Mouse (Mus musculus): ENCODE data around the gene Stt3b. TPM values are rescaled to one million over a fixed set of nuclear protein-coding genes. Genes with fewer than 3 reads are reported as not detected.

Stt3b gene
- polyA plus RNA-seq, 1 experiment from 2014 or later = 51.5 TPM

- 73% methylated on average over 12 of the region's 12 CpGs for WGBS
- no peak for TF ChIP-seq CTCF (IDR thresholded peaks at IDR 0.05; ENCODE audit: low read depth)
- Histone ChIP-seq H3K9me3 (ENCODE audit: control insufficient read depth) (no peaks in the 10 kb centered on the region), H3K36me3 (ENCODE audit: control insufficient read depth, insufficient read depth) (no peaks in the 10 kb centered on the region), H3K27me3 (replicated peaks; ENCODE audit: control insufficient read depth, insufficient read depth, low read length) (no peaks in the 10 kb centered on the region), H3K4me1 (replicated peaks; ENCODE audit: control insufficient read depth, insufficient read depth, low read length) (no peaks in the 10 kb centered on the region), H3K27ac (ENCODE audit: low read depth, low read length) (no peak overlapping the region), H3K9ac (ENCODE audit: low read depth, low read length) (no peak overlapping the region), H3K4me2 (replicated peaks; ENCODE audit: low read depth) (no peak overlapping the region), H3K4me3 (ENCODE audit: low read depth, low read length) (no peak overlapping the region)
- no peak for ATAC-seq
Observed at GRCm38 (mm10) chr9:115333016-115333415, 22.8 kb upstream of the Stt3b start.

GRCm38 (mm10) chr9:115332339-115332738, 22.1 kb upstream of the Stt3b start:
- no peak for ATAC-seq
- H3K9me3 ChIP-seq (ENCODE audit: control insufficient read depth) = no peaks in the 10 kb centered on the region
- no peaks in the 10 kb centered on the region for H3K36me3 ChIP-seq (ENCODE audit: control insufficient read depth, insufficient read depth)
- H3K27ac ChIP-seq (ENCODE audit: low read depth, low read length) = no peak overlapping the region
- H3K27me3 ChIP-seq (replicated peaks; ENCODE audit: control insufficient read depth, insufficient read depth, low read length) = no peaks in the 10 kb centered on the region
- TF ChIP-seq CTCF (IDR thresholded peaks at IDR 0.05; ENCODE audit: low read depth) = no peak
- no peak overlapping the region for H3K4me3 ChIP-seq (ENCODE audit: low read depth, low read length)
- 92% methylated on average over 7 of the region's 7 CpGs for WGBS
- no peak overlapping the region for H3K4me2 ChIP-seq (replicated peaks; ENCODE audit: low read depth)
- no peaks in the 10 kb centered on the region for H3K4me1 ChIP-seq (replicated peaks; ENCODE audit: control insufficient read depth, insufficient read depth, low read length)
- H3K9ac ChIP-seq (ENCODE audit: low read depth, low read length) = no peak overlapping the region

GRCm38 (mm10) chr9:115330861-115331476, 20.7 kb upstream of the Stt3b start:
- Histone ChIP-seq H3K4me1 (replicated peaks; ENCODE audit: control insufficient read depth, insufficient read depth, low read length) (no peaks in the 10 kb centered on the region; the same call in 1 of the 2 replicates), H3K27me3 (replicated peaks; ENCODE audit: control insufficient read depth, insufficient read depth, low read length) (no peaks in the 10 kb centered on the region), H3K9me3 (ENCODE audit: control insufficient read depth) (no peaks in the 10 kb centered on the region), H3K4me3 (ENCODE audit: low read depth, low read length) (no peak overlapping the region), H3K9ac (ENCODE audit: low read depth, low read length) (no peak overlapping the region), H3K36me3 (ENCODE audit: control insufficient read depth, insufficient read depth) (no peaks in the 10 kb centered on the region), H3K4me2 (replicated peaks; ENCODE audit: low read depth) (no peak overlapping the region), H3K27ac (ENCODE audit: low read depth, low read length) (no peak overlapping the region)
- ATAC-seq = no peak
- no peak for TF ChIP-seq CTCF (IDR thresholded peaks at IDR 0.05; ENCODE audit: low read depth)
- WGBS = 37% methylated on average over 6 of the region's 6 CpGs

- no peaks in the 10 kb centered on the region; the same call in 1 of the 2 replicates for H3K4me1 ChIP-seq (replicated peaks; ENCODE audit: control insufficient read depth, insufficient read depth, low read length)
- H3K27ac ChIP-seq (ENCODE audit: low read depth, low read length) = no peak overlapping the region
- no peak for TF ChIP-seq CTCF (IDR thresholded peaks at IDR 0.05; ENCODE audit: low read depth)
- H3K9me3 ChIP-seq (ENCODE audit: control insufficient read depth) = no peaks in the 10 kb centered on the region
- ATAC-seq = no peak
- H3K4me3 ChIP-seq (ENCODE audit: low read depth, low read length) = no peak overlapping the region
- no peak overlapping the region for H3K9ac ChIP-seq (ENCODE audit: low read depth, low read length)
- H3K27me3 ChIP-seq (replicated peaks; ENCODE audit: control insufficient read depth, insufficient read depth, low read length) = no peaks in the 10 kb centered on the region
- H3K4me2 ChIP-seq (replicated peaks; ENCODE audit: low read depth) = no peak overlapping the region
- no peaks in the 10 kb centered on the region for H3K36me3 ChIP-seq (ENCODE audit: control insufficient read depth, insufficient read depth)
- WGBS = 94% methylated on average over 4 of the region's 4 CpGs
Observed at GRCm38 (mm10) chr9:115326533-115326890, 16.3 kb upstream of the Stt3b start.

- Histone ChIP-seq H3K36me3 (ENCODE audit: control insufficient read depth, insufficient read depth) (no peaks in the 10 kb centered on the region), H3K9me3 (ENCODE audit: control insufficient read depth) (no peaks in the 10 kb centered on the region), H3K4me2 (replicated peaks; ENCODE audit: low read depth) (no peak overlapping the region), H3K4me1 (replicated peaks; ENCODE audit: control insufficient read depth, insufficient read depth, low read length) (no peaks in the 10 kb centered on the region; the same call in 1 of the 2 replicates), H3K27me3 (replicated peaks; ENCODE audit: control insufficient read depth, insufficient read depth, low read length) (no peaks in the 10 kb centered on the region), H3K4me3 (ENCODE audit: low read depth, low read length) (no peak overlapping the region), H3K9ac (ENCODE audit: low read depth, low read length) (no peak overlapping the region), H3K27ac (ENCODE audit: low read depth, low read length) (no peak overlapping the region)
- WGBS = 69% methylated on average over 13 of the region's 13 CpGs
- ATAC-seq = no peak
- no peak for TF ChIP-seq CTCF (IDR thresholded peaks at IDR 0.05; ENCODE audit: low read depth)
Observed at GRCm38 (mm10) chr9:115325831-115326532, 15.8 kb upstream of the Stt3b start.

GRCm38 (mm10) chr9:115323572-115323971, 13.4 kb upstream of the Stt3b start:
- 55% methylated on average over 10 of the region's 10 CpGs for WGBS
- no peak overlapping the region for H3K27ac ChIP-seq (ENCODE audit: low read depth, low read length)
- H3K9me3 ChIP-seq (ENCODE audit: control insufficient read depth) = no peaks in the 10 kb centered on the region
- H3K36me3 ChIP-seq (ENCODE audit: control insufficient read depth, insufficient read depth) = no peaks in the 10 kb centered on the region
- H3K27me3 ChIP-seq (replicated peaks; ENCODE audit: control insufficient read depth, insufficient read depth, low read length) = no peaks in the 10 kb centered on the region
- no peak overlapping the region for H3K9ac ChIP-seq (ENCODE audit: low read depth, low read length)
- no peak for ATAC-seq
- H3K4me3 ChIP-seq (ENCODE audit: low read depth, low read length) = no peak overlapping the region
- no peak overlapping the region for H3K4me2 ChIP-seq (replicated peaks; ENCODE audit: low read depth)
- no peak for TF ChIP-seq CTCF (IDR thresholded peaks at IDR 0.05; ENCODE audit: low read depth)
- no peaks in the 10 kb centered on the region; the same call in 1 of the 2 replicates for H3K4me1 ChIP-seq (replicated peaks; ENCODE audit: control insufficient read depth, insufficient read depth, low read length)

Data from intestine, postnatal 0 days (tissue).